Mouse (Mus musculus) ES-E14 (cell line): ENCODE measurements around the gene Vmn1r218.

Experiments used
- CHD2 ChIP-seq: IDR thresholded peaks from 2 replicates; pipeline ENCODE4 v1.6.1; 2014; ENCODE audit warnings: mild to moderate bottlenecking, low read depth, low read length, inconsistent platforms
- HCFC1 ChIP-seq: IDR thresholded peaks from 2 replicates; pipeline ENCODE4 v1.6.1; 2012; ENCODE audit warnings: low read length, inconsistent platforms, borderline replicate concordance; ENCODE audit not compliant: insufficient read depth
- MAFK ChIP-seq: IDR thresholded peaks from 2 replicates; pipeline ENCODE4 v1.6.1; 2014; ENCODE audit warnings: mild to moderate bottlenecking, low read depth, low read length, inconsistent platforms; ENCODE audit not compliant: insufficient read depth
- ZC3H11A ChIP-seq: IDR thresholded peaks from 2 replicates; pipeline ENCODE4 v1.6.1; 2012; ENCODE audit warnings: low read depth, mild to moderate bottlenecking, inconsistent platforms, low read length, borderline replicate concordance
- ZNF384 ChIP-seq: IDR thresholded peaks from 2 replicates; pipeline ENCODE4 v1.6.1; 2012; ENCODE audit warnings: low read depth, low read length, inconsistent platforms

GRCm38 (mm10) chr13:23120611-23121010, 12.3 kb upstream of the Vmn1r218 start:
- TF ChIP-seq HCFC1 (no peak), ZNF384 (no peak), ZC3H11A (no peak), CHD2 (no peak), MAFK (no peak)
